Mouse (Mus musculus) cerebellum, postnatal 4 days (tissue): Measurements from ENCODE around the gene Naa20.

Experiments
- DNase-seq, 2 experiments: peaks; one replicate each; pipeline ENCODE4 v3.0.0; 2022; ENCODE audit warnings: low spot score in 2 of 2, mixed read lengths in 1 of 2

Gene Naa20

DNA sequence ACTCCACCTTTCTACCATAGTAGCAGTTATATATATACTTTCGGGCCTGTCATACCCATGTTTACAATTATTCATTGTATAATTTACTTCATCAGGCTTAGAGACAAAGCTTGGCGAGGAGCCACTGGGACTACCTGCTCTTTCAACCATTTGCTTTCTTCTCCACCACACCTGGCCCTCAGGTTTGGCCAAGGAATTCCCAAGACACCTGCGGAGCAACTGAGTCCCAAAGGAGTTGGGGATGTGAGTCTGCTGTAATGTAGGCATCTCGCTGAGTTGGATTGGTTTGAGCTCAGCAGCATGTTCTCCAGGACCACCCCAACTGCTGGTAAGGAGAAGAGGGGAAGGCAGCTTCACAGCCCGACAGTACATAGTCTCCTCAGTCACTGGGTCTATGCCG lies at the start of gene Naa20:
Gene Naa20, plus strand, starts transcription at position 239 of the 400 bp plus-strand sequence.
- DNase-seq = no peak

DNA sequence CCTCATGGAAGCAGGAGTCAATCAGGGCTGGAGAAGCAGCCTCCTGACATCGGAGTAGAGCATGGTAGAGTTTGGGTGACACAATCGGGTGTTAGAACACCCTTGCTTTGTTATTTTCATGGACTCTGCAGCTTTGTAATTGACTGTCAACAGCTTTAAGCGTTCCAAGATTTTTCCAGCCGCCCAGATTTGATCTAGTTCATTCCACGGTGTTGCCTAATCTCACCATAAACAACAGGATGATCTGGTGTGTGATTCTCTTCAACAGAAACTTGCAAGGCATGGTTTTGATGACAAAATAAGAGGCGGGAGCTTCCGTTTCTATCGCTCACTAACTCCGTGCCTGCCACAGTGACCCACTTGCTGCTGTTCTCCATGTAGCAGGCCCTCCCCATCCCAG lies 46.1 kb upstream of the Naa20 start:
- no peak for DNase-seq

DNA sequence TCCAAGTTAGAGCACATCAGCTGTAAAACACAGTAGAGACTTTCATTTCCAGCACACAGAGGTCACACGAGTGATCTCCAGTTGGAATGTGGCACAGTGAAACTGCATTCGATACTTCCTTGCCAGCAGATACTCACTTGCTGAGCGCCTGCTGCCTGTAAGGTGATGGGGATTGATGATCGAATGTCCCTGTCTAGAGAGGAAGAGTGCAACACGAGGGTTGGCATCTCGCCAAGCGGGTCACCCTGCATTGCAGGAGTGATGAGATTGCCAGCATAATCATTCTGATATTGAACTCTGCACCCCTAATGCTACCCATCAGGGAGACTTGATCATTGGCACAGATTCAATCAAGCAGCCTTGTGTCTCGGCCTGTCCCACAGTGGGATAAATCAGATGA lies 44.0 kb upstream of the Naa20 start:
- DNase-seq = peak in 1 of 2 experiments; percentile 12

DNA sequence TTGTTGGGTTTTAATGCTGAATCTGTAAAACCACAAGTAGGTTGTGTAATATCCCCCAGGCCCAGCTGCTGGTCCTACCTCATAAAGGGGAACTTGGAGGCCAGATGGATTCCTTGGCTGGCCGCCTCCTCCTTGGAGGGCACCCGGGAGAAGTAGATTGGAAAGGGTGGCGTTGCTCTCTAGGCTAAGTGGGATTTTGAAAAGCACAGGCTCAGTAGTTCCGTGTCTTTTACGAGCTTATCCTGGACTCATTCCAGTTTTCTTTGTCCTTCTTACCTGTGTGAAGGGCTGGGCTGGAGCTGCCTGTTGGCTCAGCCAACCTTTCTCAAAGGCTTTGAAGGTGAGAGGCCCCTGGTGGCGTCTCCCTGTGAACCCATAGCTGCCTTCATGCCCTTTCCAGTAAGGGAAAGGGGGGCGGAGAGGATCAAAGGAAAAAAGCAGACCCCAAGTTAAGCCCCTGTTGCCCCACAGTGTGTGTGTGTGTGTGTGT lies 42.4 kb upstream of the Naa20 start:
- DNase-seq = peak in 1 of 2 experiments; percentile 50

DNA sequence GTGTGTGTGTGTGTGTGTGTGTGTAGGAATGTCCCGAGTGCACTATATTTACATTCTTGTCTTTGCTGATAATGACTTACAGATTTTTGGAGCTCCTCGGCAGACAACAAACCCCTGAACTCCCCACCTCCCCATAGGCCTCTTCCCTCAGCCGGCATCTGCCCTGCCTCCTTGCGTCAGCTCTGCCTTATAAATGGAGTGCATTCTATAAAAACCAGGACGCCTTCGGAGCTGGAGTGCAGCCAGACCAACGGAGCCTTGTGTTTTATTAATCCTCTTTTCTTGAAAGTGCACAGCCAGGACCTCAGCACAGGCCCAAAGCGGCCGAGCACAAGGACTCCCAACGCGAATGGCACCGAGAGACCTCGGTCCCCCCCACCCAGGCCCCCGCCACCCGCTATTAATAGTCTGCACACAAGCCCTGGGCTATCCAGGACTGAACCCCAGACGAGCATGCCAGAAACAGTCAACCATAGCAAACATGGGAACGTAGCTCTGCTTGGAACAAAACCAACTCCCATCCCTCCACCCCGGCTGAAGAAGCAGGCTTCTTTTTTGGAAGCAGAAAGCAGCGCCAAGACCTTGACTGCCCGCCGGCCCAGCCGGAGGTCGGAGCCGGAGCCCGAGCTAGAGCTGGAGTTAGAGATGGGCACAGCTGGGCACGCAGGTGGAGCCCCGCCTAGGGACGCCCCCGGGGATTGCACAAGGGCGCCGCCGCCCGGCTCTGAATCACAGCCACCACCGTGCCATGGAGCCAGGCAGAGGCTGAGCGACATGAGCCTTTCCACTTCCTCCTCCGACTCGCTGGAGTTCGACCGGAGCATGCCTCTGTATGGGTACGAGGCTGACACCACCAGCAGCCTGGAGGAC lies 41.7 kb upstream of the Naa20 start:
- peak; percentile 59 to 77 for DNase-seq

DNA sequence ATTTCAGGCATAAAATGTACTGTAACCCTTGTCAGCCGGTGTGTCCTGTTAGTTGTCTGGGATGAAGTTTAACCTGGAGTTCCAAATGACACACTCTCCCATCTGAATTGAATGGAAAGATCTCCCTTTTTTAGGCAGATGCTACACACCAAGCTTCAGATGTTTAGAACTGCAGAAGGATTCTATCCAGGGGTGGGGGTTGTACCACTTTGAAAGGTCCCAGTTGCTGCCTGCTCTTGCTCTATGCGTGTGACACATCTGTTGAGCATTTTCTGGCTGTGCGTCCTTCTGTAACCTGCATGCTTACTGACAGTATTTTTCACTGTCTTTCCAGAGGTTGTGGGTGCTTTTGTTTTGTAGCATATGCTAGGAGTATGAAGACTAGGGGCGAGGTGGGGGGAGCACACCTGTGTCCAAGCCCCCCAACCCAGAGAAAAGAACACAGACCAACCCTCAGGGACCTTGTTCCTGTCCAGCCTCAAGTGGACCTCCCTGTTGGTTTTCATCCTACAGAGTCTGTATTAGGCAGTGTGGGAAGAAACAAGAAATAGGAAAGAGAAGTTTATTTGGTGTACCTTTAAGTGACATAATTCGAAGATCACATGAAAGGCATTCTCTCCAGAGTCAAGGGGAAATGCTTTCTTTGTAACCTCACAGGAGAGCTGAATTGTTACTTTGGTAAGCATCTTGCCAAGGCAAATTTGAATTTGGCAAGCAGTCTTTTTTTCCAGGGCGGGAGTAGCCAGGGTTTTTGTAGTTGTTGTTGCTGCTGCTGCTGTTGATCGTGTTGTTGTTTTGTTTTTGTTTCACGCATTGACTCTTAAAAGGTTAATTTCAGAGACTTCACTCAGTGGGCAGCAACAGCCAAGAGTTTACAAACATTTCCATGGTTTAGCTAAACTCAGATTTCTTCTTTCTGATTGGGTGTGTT lies 40.4 kb upstream of the Naa20 start:
- no peak for DNase-seq

DNA sequence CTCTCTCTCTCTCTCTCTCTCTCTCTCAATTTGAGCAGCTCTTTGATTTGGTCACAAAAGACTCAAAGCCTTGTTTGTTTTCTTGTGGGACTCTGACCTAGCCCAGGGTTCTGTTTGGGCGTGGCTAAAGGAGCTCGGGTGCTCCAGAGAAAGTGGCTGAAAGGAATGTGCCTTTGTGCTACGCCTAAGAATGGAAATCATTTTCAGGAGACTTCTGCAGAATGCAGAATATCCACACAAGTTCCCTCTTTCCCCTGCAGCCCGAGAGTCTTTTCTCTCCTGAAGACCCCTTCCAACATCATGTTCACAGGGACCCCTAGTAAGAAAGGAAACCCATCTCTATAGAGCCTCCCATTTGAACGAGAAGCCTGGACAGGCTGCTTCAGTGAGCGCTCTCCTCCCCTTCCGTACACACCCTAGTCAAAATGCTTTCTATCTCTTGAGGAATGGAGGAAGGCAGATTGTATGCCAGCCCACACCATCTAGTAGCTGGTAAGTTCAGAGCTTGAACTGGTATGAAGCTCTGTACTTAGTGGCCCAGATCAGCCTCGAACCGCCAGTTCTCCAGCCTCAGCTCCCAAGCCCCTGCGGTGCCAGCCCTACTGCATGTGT lies 39.6 kb upstream of the Naa20 start:
- no peak for DNase-seq

DNA sequence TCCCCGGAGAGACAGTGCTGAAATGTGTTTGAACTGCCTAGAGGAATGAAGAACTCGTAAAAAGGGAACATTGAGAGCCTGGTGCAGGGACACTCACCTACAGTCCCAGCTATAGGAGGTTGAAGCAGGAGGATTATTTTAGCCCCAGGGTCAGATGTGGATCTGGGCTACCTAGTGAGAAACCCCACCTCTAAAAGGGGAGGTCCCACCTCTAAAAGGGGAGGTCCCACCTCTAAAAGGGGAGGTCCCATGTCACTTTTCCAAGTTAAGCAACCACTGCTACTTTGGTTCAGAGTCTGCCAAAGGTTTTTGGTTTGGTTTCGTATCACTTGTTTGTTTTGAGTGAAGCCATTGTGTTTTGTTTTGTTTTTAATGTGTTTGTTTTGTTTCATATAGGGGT lies 36.6 kb upstream of the Naa20 start:
- no peak for DNase-seq

DNA sequence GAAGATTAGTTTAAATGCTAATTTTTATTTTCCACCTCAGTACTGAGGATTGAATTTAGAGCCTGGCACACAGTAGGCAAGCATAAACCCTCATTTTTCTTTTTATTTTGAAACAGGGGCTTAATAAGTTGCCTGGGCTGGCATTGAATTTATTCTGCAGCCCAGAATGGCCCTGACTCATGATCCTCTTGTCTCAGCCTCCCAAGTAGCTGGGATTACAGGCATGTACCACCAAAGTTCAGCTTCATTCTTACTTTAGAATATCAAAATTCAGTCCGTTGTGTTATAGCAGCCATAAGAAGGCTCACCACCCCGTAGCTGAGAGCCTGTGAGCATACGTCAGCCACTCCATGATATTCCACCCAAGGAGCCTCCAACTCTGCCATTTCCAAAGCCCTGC lies 35.7 kb upstream of the Naa20 start:
- DNase-seq = no peak

DNA sequence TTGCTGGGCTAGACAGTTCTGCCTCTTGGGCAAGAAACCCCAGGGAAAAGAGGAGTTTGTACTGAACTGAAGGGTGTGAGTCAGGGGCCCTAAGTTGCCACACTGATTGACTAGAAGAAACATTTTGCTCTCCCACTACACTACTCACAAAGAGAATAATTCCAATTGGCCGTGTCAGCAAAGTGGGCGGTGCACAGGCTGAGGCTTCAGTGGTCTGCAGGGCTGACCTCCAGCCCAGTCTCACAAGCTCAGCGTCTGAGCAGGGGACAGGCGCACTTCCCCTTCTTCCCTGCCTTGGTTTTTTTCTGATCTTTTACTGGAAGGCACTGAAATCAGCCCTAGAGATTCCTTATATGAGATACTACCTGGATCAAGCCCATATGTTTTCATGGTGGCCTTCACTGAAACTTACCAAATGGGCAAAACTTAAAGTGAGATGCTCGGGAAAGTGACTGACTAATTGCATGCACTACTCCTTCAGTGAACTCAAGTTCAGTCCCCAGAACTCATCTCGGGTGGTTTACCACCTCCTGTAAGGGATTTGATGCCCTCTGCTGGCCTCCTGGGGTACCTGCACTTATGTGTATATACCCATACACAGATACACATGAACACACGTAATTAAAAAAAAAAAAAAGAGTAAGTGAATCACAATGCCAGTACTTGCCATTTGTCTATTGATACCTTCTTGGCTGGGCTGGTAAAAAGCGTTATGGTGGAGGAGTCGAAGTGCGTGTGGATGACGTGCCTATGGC lies 35.0 kb upstream of the Naa20 start:
- DNase-seq = no peak

DNA sequence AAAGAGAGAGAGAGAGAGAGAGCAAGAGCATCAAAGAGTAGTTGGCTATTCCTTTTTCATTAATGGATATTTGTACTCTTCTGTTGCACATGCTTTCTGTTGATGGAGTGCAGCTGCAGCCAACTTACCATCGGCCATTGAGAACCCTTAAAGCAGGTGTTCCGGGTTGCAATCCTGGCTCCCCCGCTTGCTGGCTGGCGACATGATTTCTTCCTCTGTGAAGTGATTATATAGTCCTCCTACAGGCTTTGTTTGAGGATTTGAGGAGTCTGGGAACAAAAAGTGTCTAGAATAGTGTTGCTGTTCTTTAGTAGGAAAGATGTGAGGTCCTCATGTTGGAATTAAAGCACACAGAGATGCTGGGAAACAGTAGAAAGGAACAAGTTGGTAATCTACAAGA lies 30.6 kb upstream of the Naa20 start:
- no peak for DNase-seq

DNA sequence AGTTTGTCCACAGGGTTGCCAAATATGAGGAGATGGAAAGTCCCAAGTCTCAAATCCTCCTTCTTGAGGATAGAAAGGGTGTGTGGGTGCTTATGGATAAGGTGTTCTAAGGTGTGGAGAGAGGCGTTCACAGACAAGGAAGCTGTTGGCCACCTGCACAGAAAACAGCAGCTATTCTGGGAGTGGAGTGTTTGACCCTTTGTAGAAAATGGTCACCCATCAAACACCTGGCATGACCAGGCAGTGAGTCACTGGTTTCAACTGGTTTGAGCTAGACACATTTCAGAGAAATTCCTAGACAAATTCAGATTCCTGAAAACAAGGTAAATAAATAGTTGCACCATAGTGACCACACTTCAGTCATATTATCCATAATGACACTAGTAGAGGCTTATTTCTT lies 29.8 kb upstream of the Naa20 start:
- DNase-seq = no peak

DNA sequence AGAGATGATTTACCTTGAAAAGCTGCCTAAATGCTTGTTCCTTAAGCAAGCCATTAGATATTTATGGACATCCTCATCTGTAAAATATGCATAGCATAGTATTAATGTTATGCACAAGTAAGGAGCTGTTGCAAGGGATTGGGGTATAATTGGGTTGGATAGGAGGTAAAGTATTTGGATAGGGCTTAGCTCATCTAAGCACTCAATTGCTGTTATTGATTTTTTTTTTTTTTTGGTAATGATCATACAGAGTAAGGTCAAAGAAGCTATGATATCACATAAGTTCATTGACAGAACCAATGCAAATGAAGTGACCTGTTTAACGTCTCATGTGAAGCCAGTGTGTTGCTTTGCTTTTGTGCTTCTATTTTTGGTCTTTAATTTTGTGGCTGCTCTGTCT lies 27.9 kb upstream of the Naa20 start:
- DNase-seq = no peak

DNA sequence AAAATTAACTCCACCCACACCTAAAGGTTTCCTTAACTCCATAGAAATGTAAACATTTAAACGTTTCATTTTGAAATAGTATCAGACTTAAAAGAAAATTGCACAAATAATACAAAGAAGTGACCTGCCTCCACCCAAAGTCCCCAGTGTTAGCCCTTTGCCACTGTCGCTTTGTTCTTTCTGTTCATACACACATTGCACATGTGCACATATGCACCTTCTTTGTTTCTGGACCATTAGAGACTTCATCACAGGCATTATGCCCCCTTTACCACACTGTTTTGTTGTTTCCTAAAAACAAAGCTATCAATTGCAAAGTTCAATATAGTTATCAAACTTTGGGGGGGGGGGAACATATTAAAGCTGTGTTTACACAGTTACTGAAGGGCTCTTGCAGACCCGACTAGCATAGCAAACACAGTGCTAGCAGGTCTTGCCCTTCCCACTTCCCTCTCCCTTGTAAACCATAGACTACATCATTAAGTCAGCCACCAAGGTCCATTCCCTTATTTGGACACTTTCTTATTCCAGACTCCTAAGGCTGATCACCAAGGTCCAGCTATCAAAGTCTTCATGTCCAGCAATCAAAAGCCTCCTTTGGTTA lies 26.9 kb upstream of the Naa20 start:
- DNase-seq = no peak

DNA sequence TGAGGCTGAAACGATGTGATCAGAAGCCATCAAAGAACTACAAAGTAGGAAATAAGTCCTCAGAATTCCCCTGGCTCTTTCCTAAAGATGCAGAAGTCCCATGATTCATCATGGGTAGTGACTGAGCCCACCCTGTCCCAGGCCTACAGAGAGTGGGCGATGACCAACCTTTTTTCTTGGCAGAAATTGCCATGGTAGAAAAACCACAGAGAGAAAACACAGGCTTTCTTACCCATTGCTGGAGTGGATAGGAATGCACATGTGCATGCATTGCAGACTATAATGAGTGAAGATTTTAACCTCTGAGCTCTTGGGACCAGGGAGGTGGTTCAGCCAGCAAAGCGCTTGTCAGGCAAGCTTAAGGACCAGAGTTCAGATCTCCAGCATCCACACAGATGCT lies 24.7 kb upstream of the Naa20 start:
- no peak for DNase-seq

DNA sequence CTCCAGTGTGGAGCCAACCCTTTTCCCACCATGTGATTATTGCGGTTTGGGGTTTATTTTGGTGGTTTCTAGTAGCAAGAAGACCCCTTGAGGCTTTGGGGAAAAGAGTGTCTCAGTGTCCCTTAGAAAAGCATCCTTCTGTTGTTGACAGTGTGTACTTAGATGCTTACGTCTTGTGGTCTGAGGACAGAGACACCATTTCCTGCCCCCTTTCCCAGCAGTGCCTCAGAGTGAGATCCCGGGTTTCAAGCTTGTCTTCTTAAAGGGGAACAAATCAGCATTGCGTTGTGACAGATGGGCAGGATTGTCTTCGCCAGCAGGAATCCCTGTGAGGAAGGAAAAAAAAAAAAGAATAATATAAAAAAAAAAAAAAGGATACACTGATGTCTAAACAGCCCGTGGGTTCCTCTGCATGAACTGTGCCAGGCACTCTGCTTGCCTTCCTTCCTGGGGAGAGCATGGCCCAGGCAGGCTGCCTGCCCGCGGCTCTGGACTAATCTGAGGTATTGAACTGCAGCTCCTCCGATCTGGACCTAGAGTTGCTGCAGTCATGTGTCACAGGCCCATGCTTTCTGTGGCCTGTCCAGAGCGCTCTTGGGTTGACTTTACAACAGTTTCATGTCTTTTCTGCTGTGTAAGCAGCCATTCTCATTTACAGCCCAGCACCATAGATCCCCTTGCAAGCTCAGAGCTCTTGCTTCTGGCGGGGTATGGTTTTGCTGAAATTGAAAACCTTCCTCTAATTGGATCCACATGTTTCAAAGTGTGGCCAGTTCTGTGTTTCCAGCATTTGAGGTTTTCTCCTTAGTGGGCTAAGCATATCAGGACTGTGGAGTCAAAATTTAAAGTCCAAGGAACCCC lies 20.8 kb upstream of the Naa20 start:
- DNase-seq = no peak

DNA sequence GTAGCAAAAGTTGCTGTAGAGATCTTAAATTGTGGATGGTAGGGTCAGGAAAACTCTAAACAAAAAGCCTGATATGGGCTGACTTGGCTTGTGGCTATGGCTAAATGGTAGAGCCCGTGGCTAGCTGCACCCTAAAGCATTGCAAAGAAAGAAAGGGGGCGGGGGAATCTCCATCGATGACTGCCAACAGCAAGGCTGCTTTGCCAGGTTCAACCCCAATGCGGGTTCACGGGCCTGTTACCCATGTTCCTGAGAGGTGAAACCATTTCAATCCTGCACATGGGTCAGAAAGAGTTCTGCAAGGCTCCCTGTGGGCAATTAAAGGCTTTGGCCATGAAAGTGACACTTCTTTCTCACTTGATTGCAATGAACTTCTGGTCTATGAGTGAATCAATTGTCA lies 20.0 kb upstream of the Naa20 start:
- DNase-seq = no peak

DNA sequence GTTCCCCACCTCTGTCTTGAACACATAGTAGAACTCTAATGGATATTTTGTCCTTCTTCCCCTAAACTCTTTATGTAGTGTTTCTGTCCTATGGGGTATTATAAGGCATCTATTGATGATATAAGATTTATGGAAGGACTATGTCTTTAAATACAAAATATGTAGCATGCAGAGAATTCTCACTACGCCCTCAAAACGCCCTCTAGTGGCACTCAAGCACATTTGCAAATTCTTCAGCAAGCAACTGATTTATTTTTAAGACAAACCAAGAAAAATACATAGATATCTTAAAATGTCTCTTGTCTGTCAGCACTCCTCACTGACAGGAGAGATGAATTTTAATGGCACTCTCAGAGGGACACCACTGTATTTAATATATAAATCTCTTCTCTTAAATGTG lies 19.5 kb upstream of the Naa20 start:
- DNase-seq = no peak

DNA sequence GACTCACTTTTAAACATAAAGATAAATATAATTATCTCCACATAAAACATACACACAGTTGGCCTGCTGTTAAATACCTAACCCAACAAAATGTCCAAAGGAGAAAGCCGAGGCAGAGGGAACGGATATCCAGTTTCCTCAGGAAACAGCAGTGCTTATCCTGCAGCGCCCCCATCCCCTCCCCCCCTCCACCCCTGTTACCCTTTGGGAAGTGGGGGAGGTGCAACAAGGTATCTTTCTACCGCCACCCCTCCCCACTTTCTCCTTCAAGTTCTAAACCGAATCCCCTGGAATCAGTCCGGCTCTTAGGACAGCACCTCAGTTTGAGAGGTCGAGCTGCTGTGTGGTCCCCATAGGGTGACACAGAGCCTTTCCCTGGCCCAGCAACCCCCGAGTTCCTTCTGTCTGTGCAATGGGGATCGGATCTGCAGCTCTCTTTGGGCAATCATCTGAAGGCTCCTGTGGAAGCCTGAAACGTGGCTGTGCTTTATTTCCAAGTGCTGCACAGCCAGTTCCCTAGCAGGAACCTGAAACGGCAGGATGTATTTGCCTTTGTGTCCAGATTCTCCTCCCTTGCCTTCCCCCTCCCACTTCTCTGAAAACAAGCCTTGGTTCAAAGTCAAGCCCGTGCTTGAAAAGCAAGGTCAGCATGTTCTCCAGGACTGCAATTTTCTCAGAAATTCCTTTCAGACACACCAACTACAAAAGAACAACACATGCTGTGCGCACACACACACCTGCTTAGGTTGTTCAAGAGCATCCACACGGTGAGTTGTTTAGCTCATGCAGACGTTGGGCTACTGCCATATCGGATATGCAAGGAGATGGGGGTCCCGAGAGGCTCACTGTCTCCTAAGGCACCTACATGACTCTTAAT lies 17.6 kb upstream of the Naa20 start:
- DNase-seq = no peak
